Mouse (Mus musculus): ENCODE data around the gene Vcan. TPM values are rescaled to one million over a fixed set of nuclear protein-coding genes. Genes with fewer than 3 reads are reported as not detected.

Gene Vcan
- polyA plus RNA-seq, 1 experiment = 1.0 TPM

GRCm38 (mm10) chr13:89735111-89735510 is 7.2 kb downstream of the Vcan start:
- Histone ChIP-seq H3K27ac (ENCODE audit: insufficient read depth, low read length) (no peak overlapping the region), H3K4me3 (ENCODE audit: extremely low read depth, insufficient read depth, insufficient read length) (no peak overlapping the region), H3K36me3 (ENCODE audit: control insufficient read depth, insufficient read depth, low read length) (no peaks in the 10 kb centered on the region), H3K4me1 (ENCODE audit: control insufficient read depth, insufficient read depth, insufficient read length) (no peaks in the 10 kb centered on the region), H3K27me3 (ENCODE audit: control insufficient read depth, insufficient read depth, low read length) (no peaks in the 10 kb centered on the region)
- 79% methylated on average over 5 of the region's 5 CpGs for WGBS
- DNase-seq (ENCODE audit: low read depth in 1 of 2, low spot score in 2 of 2) = no peak
- TF ChIP-seq CTCF (IDR thresholded peaks at IDR 0.05; ENCODE audit: extremely low read depth, insufficient read depth, insufficient read length, insufficient replicate concordance) = no peak

GRCm38 (mm10) chr13:89726492-89726891 is 15.8 kb downstream of the Vcan start:
- Histone ChIP-seq H3K27me3 (ENCODE audit: control insufficient read depth, insufficient read depth, low read length) (no peaks in the 10 kb centered on the region), H3K27ac (ENCODE audit: insufficient read depth, low read length) (no peak overlapping the region), H3K4me1 (ENCODE audit: control insufficient read depth, insufficient read depth, insufficient read length) (no peaks in the 10 kb centered on the region), H3K4me3 (ENCODE audit: extremely low read depth, insufficient read depth, insufficient read length) (no peak overlapping the region), H3K36me3 (ENCODE audit: control insufficient read depth, insufficient read depth, low read length) (no peaks in the 10 kb centered on the region)
- WGBS = 91% methylated on average over 2 of the region's 2 CpGs
- TF ChIP-seq POLR2A (IDR thresholded peaks at IDR 0.05; ENCODE audit: low read depth, low read length) (no peak), CTCF (IDR thresholded peaks at IDR 0.05; ENCODE audit: extremely low read depth, insufficient read depth, insufficient read length, insufficient replicate concordance) (no peak)
- no peak for DNase-seq (ENCODE audit: low read depth in 1 of 2, low spot score in 2 of 2)

- 51% methylated on average over 3 of the region's 3 CpGs for WGBS
- Histone ChIP-seq H3K4me3 (ENCODE audit: extremely low read depth, insufficient read depth, insufficient read length) (no peak overlapping the region), H3K36me3 (ENCODE audit: control insufficient read depth, insufficient read depth, low read length) (no peaks in the 10 kb centered on the region), H3K27me3 (ENCODE audit: control insufficient read depth, insufficient read depth, low read length) (no peaks in the 10 kb centered on the region), H3K4me1 (ENCODE audit: control insufficient read depth, insufficient read depth, insufficient read length) (no peaks in the 10 kb centered on the region), H3K27ac (ENCODE audit: insufficient read depth, low read length) (no peak overlapping the region)
- no peak for TF ChIP-seq CTCF (IDR thresholded peaks at IDR 0.05; ENCODE audit: extremely low read depth, insufficient read depth, insufficient read length, insufficient replicate concordance)
- TF ChIP-seq POLR2A (IDR thresholded peaks at IDR 0.05; ENCODE audit: low read depth, low read length) = no peak
- no peak for DNase-seq (ENCODE audit: low read depth in 1 of 2, low spot score in 2 of 2)
These were observed 21.8 kb downstream of the Vcan start for GRCm38 (mm10) chr13:89720497-89720896.

DNA sequence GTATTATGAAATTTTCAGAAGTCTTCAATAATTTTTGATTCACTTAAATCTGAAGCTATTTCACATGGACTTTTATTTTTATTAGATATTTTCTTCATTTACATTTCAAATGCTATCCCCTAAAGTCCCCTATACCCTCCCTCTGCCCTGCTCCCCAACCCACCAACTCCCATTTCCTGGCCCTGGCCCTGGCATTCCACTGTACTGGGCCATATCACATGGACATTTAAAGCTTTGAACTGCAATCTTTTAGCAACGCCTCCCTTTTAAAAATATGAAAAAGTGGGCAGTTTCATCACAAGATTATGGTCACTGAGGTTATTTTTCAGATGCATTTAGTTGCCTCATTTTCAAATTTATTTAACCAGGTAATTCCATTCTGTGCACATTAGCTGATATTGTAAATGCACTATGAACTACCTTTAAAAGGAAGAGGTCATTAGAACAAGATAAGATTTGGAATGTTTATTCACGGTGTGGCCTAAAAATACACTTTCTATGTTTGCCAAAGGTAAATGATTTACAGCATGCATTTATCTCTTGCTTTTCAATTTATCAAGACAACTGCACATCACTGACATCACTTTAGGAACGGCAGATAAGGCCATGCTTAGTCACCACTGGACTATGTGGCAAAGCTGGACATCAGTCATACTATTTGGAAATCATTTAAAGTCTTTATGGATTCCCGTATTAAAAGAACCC is 32.7 kb downstream of the Vcan start:
- Histone ChIP-seq H3K36me3 (ENCODE audit: control insufficient read depth, insufficient read depth, low read length) (no peaks in the 10 kb centered on the region), H3K4me3 (ENCODE audit: extremely low read depth, insufficient read depth, insufficient read length) (no peak overlapping the region), H3K27me3 (ENCODE audit: control insufficient read depth, insufficient read depth, low read length) (no peaks in the 10 kb centered on the region), H3K27ac (ENCODE audit: insufficient read depth, low read length) (no peak overlapping the region), H3K4me1 (ENCODE audit: control insufficient read depth, insufficient read depth, insufficient read length) (no peaks in the 10 kb centered on the region)
- TF ChIP-seq CTCF (IDR thresholded peaks at IDR 0.05; ENCODE audit: extremely low read depth, insufficient read depth, insufficient read length, insufficient replicate concordance) (no peak), POLR2A (IDR thresholded peaks at IDR 0.05; ENCODE audit: low read depth, low read length) (no peak)
- DNase-seq (ENCODE audit: low read depth in 1 of 2, low spot score in 2 of 2) = no peak
- 87% methylated on average over 4 of the region's 4 CpGs for WGBS

DNA sequence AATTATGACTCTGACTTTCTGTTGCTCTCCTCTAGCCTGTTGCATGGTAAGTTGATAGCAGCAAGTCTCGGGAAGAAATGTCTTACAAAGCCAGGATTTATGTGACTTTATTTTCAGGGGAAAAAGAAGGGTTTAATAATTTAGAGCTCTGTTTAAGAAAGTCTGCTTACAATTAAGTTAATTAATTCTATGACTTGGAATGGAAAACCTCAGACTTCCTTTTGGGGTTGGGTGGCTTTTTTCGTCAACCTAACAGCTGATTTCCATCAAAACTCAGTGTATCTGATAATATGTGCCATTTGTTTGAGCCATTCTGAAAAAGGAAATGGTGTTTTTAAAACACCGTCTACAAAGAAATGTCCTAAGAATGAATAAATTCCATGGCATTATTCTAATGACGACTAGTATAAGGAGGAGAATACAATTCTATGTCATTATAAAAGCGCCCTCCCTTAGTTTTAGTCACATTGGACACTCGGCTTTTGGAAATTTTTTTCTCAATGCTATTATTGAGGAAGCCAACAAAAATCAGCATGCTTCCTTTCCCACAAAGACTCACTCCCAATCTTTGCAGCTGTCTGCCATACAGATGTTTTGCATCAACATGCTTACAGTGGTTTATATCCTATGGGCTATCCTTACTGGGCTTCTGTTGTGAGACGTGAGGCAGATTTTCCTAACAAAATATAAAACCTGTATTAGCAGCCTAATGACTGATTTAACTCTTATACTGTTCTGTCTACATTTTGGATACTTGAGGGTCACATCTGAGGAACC is 34.0 kb downstream of the Vcan start:
- WGBS = 74% methylated on average over 7 of the region's 7 CpGs
- no peak for DNase-seq (ENCODE audit: low read depth in 1 of 2, low spot score in 2 of 2)
- no peaks in the 10 kb centered on the region for H3K27me3 ChIP-seq (ENCODE audit: control insufficient read depth, insufficient read depth, low read length)

GRCm38 (mm10) chr13:89702395-89702794 is 39.9 kb downstream of the Vcan start:
- no peak for DNase-seq (ENCODE audit: low read depth in 1 of 2, low spot score in 2 of 2)
- Histone ChIP-seq H3K36me3 (ENCODE audit: control insufficient read depth, insufficient read depth, low read length) (no peaks in the 10 kb centered on the region), H3K4me3 (ENCODE audit: extremely low read depth, insufficient read depth, insufficient read length) (no peak overlapping the region), H3K27me3 (ENCODE audit: control insufficient read depth, insufficient read depth, low read length) (no peaks in the 10 kb centered on the region), H3K4me1 (ENCODE audit: control insufficient read depth, insufficient read depth, insufficient read length) (no peaks in the 10 kb centered on the region), H3K27ac (ENCODE audit: insufficient read depth, low read length) (no peak overlapping the region)
- TF ChIP-seq POLR2A (IDR thresholded peaks at IDR 0.05; ENCODE audit: low read depth, low read length) (no peak), CTCF (IDR thresholded peaks at IDR 0.05; ENCODE audit: extremely low read depth, insufficient read depth, insufficient read length, insufficient replicate concordance) (no peak)
- 92% methylated on average over 4 of the region's 4 CpGs for WGBS

More for the DNA sequence above, 34.0 kb downstream of the Vcan start:
- Histone ChIP-seq H3K4me3 (ENCODE audit: extremely low read depth, insufficient read depth, insufficient read length) (no peak overlapping the region), H3K4me1 (ENCODE audit: control insufficient read depth, insufficient read depth, insufficient read length) (no peaks in the 10 kb centered on the region), H3K27ac (ENCODE audit: insufficient read depth, low read length) (no peak overlapping the region), H3K36me3 (ENCODE audit: control insufficient read depth, insufficient read depth, low read length) (no peaks in the 10 kb centered on the region)
- TF ChIP-seq POLR2A (IDR thresholded peaks at IDR 0.05; ENCODE audit: low read depth, low read length) = no peak
- TF ChIP-seq CTCF (IDR thresholded peaks at IDR 0.05; ENCODE audit: extremely low read depth, insufficient read depth, insufficient read length, insufficient replicate concordance) = no peak
